Comparison of ENCODE assay signal across 10 mouse cellular contexts in genomic region chr13:108347016-108347415, GRCm38 (mm10). TPM values are rescaled to one million over a fixed set of nuclear protein-coding genes. Genes with fewer than 3 reads are reported as not detected.
DNase-seq lines count a peak whose midpoint lies in the region; ATAC-seq and TF ChIP-seq lines count a peak whose summit lies in the region.
"Had no signal": no experiment of that assay in that cellular context is flagged by ENCODE, and none has a peak within 500 bp of the region (broad histone marks: within the 10 kb centered on the region; RNA-seq: fewer than 3 reads in every experiment).

No protein-coding gene starts in this region.

- H3K4me3 ChIP-seq in kidney, embryonic 16.5 days (ENCODE audit: low read length), result no peak overlapping the region
- H3K4me3 ChIP-seq in G1E (ENCODE audit: low read depth, low read length), result no peak overlapping the region
- H3K4me3 ChIP-seq in limb, embryonic 13.5 days, result no peak overlapping the region
- H3K4me3 ChIP-seq in neural tube, embryonic 14.5 days (ENCODE audit: low read depth, low read length), result no peak overlapping the region
- H3K4me3 ChIP-seq: embryonic facial prominence, embryonic 13.5 days; megakaryocyte, embryonic 14.5 days had no signal

- H3K9me3 ChIP-seq in kidney, embryonic 16.5 days (ENCODE audit: low read length), result no peaks in the 10 kb centered on the region
- H3K9me3 ChIP-seq in G1E (replicated peaks), result no peaks in the 10 kb centered on the region
- H3K9me3 ChIP-seq in limb, embryonic 13.5 days, result no peaks in the 10 kb centered on the region
- no peaks in the 10 kb centered on the region for H3K9me3 ChIP-seq in neural tube, embryonic 14.5 days (ENCODE audit: control insufficient read depth, low read length)
- H3K9me3 ChIP-seq: embryonic facial prominence, embryonic 13.5 days; megakaryocyte, embryonic 14.5 days had no signal

- no peaks in the 10 kb centered on the region for H3K36me3 ChIP-seq in kidney, embryonic 16.5 days (ENCODE audit: insufficient read depth, low read length)
- H3K36me3 ChIP-seq in G1E (replicated peaks), result peaks cover 11% of the 10 kb centered on the region
- H3K36me3 ChIP-seq in limb, embryonic 13.5 days, result no peaks in the 10 kb centered on the region
- H3K36me3 ChIP-seq in neural tube, embryonic 14.5 days (ENCODE audit: control insufficient read depth, insufficient read depth, low read length), result no peaks in the 10 kb centered on the region
- H3K36me3 ChIP-seq: embryonic facial prominence, embryonic 13.5 days had no signal

- peak; percentile 63; the same call in 1 of the 2 replicates for ATAC-seq in kidney, embryonic 16.5 days (ENCODE audit: low FRiP score, low TSS enrichment)
- peak; percentile 15; the same call in 1 of the 2 replicates for ATAC-seq in G1E (ENCODE audit: extremely low read depth, insufficient number of reproducible peaks, low FRiP score, poor library complexity, severe bottlenecking)
- ATAC-seq in hematopoietic stem cell, adult 5-6 weeks (replicated peaks in 1 of 2; ENCODE audit: insufficient read depth in 1 of 2, low FRiP score in 2 of 2, low TSS enrichment in 1 of 2, low read depth in 1 of 2, poor library complexity in 2 of 2, severe bottlenecking in 2 of 2), result peak; percentile 42 to 46; a peak in 3 of 4 replicates
- ATAC-seq in limb, embryonic 13.5 days (ENCODE audit: low FRiP score, low read depth), result peak; percentile 72; the same call in 1 of the 2 replicates
- peak; percentile 84; the same call in 1 of the 2 replicates for ATAC-seq in neural tube, embryonic 14.5 days (ENCODE audit: low read depth)

- H3K4me1 ChIP-seq in kidney, embryonic 16.5 days (ENCODE audit: insufficient read depth, low read length), result no peaks in the 10 kb centered on the region
- H3K4me1 ChIP-seq in G1E (ENCODE audit: insufficient read depth, low read depth, low read length), result no peaks in the 10 kb centered on the region
- no peaks in the 10 kb centered on the region for H3K4me1 ChIP-seq in limb, embryonic 13.5 days
- H3K4me1 ChIP-seq in neural tube, embryonic 14.5 days (ENCODE audit: control insufficient read depth, insufficient read depth, low read length), result no peaks in the 10 kb centered on the region
- H3K4me1 ChIP-seq: embryonic facial prominence, embryonic 13.5 days had no signal

- no peak overlapping the region for H3K27ac ChIP-seq in kidney, embryonic 16.5 days (ENCODE audit: low read length)
- H3K27ac ChIP-seq in limb, embryonic 13.5 days, result no peak overlapping the region
- no peak overlapping the region for H3K27ac ChIP-seq in neural tube, embryonic 14.5 days (ENCODE audit: low read depth, low read length)
- H3K27ac ChIP-seq: embryonic facial prominence, embryonic 13.5 days had no signal

- TF ChIP-seq CTCF in G1E (IDR thresholded peaks at IDR 0.05; ENCODE audit: low read depth, low read length), result no peak

- DNase-seq in kidney, adult 8-10 months, result no peak
- DNase-seq in G1E (ENCODE audit: low spot score), result peak; percentile 7
- DNase-seq in cerebellum, postnatal 14 days, result peak; percentile 70 to 74
- DNase-seq in gastrocnemius, postnatal 25 days, result no peak

- no peak overlapping the region for H3K4me2 ChIP-seq in kidney, embryonic 16.5 days (replicated peaks; ENCODE audit: low read depth, low read length)
- no peak overlapping the region for H3K4me2 ChIP-seq in limb, embryonic 13.5 days (replicated peaks)
- no peak overlapping the region for H3K4me2 ChIP-seq in neural tube, embryonic 14.5 days (ENCODE audit: low read depth, low read length)
- H3K4me2 ChIP-seq: embryonic facial prominence, embryonic 13.5 days had no signal

- no peaks in the 10 kb centered on the region for H3K27me3 ChIP-seq in kidney, embryonic 16.5 days (ENCODE audit: insufficient read depth, low read length)
- H3K27me3 ChIP-seq in G1E (ENCODE audit: insufficient read depth, low read length), result no peaks in the 10 kb centered on the region
- no peaks in the 10 kb centered on the region for H3K27me3 ChIP-seq in limb, embryonic 13.5 days
- no peaks in the 10 kb centered on the region for H3K27me3 ChIP-seq in neural tube, embryonic 14.5 days (ENCODE audit: control insufficient read depth, insufficient read depth, low read length)
- H3K27me3 ChIP-seq: embryonic facial prominence, embryonic 13.5 days; megakaryocyte, embryonic 14.5 days had no signal

- no peak overlapping the region for H3K9ac ChIP-seq in kidney, embryonic 16.5 days (replicated peaks; ENCODE audit: low read length)
- no peak overlapping the region for H3K9ac ChIP-seq in limb, embryonic 13.5 days
- no peak overlapping the region for H3K9ac ChIP-seq in neural tube, embryonic 14.5 days (replicated peaks; ENCODE audit: low read depth, low read length)
- H3K9ac ChIP-seq: embryonic facial prominence, embryonic 13.5 days had no signal

- 49% methylated on average over 4 of the region's 4 CpGs for WGBS in kidney, embryonic 16.5 days
- 44% methylated on average over 4 of the region's 4 CpGs for WGBS in limb, embryonic 13.5 days
- 46% methylated on average over 4 of the region's 4 CpGs for WGBS in neural tube, embryonic 14.5 days

RNA-seq across cellular contexts. Expression of gene Depdc1b, which starts 30.9 kb away (rescaled TPM):
- polyA plus RNA-seq in kidney, embryonic 16.5 days (2015; fragmentation: Nextera tagmentation; extraction: Ambion mirVana), result 12.7 and 15.1 TPM in 2 replicates
- total RNA-seq in G1E (2014; fragmentation: Nextera tagmentation), result 46.1 and 61.3 TPM in 2 replicates
- 36.8 and 50.5 TPM in 2 replicates for total RNA-seq in G1E (2017)
- polyA plus RNA-seq in G1E (2012), result 3.5 and 4.7 TPM in 2 replicates
- 16.1 and 19.9 TPM in 2 replicates for total RNA-seq in hematopoietic stem cell, adult 5-6 weeks (2017)
- 9.7 and 10.8 TPM in 2 replicates for polyA plus RNA-seq in limb, embryonic 13.5 days (2015; fragmentation: Nextera tagmentation; extraction: Ambion mirVana)
- polyA plus RNA-seq in neural tube, embryonic 14.5 days (2014; fragmentation: Nextera tagmentation; extraction: Ambion mirVana), result 0.90 and 1.3 TPM in 2 replicates
- total RNA-seq in gastrocnemius, postnatal 25 days (2021), result under 1 TPM in 1 of 2 experiments, not detected in 1; 0.35 TPM

Comparison
In these comparisons a context has a peak if more than half of its experiments do, and no peak if none do; other contexts are left out.
1. ATAC-seq: peak in every context shown above with its lines; median percentile 84 in neural tube, embryonic 14.5 days; 72 in limb, embryonic 13.5 days; 63 in kidney, embryonic 16.5 days; 44 in hematopoietic stem cell, adult 5-6 weeks; 15 in G1E.
2. DNase-seq: peak in G1E (single experiment) and cerebellum, postnatal 14 days (2 of 2); none in kidney, adult 8-10 months (0 of 2) and gastrocnemius, postnatal 25 days (single experiment).